Mouse (Mus musculus): ENCODE measurements at regions not wholly inside any gene's neighbourhood (a gene's known extent, or its start where the extent isn't known, plus 50 kb on each side); places are given as distances from the start of the nearest gene placed in this dataset.

DNA sequence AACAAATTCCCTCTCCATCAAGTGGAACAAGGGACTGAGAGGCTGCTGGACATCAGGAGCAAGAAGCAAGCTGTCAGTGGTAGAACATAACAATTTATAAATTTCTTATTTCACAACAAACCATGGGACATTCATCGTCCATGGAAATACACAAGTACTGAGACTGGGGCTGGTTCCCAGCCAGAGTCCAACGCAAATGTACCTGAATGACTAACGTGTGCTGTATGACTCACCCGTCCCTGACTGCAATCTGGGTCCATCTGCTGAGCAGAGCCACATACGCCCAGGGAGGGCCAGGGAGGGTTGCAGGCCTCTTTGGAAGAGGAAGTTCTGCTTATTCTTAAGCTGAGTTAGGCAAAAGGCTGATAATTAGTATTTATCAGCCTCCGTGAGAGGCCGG is 320.1 kb upstream of the Pappa start:
- peak; percentile 37 for DNase-seq (ENCODE audit: low read depth, low spot score)
- WGBS = 22% methylated on average over 7 of the region's 7 CpGs

DNA sequence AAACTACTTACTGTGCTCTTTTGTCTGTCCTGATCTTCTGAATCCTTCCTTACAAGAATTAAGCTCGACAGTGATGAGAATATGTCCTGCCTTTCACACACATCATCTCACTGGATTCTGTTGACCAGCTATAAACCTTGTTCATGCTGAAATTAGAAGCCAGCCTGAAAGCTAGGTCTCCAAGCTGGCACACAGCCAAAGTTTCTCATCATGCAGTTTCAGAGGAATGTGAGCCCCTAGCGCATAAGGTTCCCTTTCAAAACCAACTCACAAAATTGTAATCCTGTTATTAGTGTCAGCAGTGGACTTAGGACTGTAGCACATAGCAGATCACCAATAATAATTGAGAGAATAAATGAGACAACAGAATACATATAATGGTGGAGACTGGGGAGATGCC is 319.0 kb upstream of the Pappa start:
- no peak for DNase-seq (ENCODE audit: low read depth, low spot score)
- 77% methylated on average over 2 of the region's 2 CpGs for WGBS

DNA sequence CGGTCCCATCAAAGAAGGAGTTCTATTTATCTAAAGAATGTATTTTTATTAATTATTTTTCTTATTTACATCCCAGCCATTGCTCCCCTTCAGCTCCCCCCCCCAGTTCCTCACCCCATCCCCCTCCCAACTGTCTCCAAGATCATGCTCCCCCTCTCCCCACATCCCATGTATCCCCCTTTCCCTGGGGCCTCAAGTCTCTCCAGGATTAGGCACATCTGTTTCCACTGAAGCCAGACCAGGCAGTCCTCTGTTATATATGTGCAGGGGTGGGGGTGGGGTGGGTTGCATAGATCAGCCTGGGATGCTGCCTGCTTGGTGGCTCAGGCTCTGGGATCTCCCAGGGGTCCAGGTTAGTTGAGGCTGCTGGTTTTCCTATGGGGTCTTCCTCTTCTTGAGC is 316.8 kb upstream of the Pappa start:
- 94% methylated on average over 1 of the region's 1 CpGs for WGBS

DNA sequence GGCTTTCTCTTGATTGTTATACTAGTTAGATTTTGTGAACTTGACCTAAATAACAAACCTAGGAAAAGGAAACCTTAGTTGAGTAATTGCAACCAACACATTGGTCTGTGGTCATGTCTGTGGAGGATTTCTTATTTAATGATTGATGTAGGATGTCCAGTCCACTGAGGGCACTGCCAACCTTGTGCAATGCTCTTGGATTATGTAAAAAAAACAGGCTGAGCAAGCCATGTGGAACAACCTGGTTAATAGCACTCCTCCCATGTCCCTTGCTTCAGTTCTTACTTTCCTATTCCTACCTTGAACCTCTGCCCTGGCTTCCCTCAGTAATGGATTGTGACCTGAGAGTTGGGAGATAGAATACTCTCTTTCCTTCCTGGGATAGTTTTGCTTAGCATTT is 312.0 kb upstream of the Pappa start:
- DNase-seq (ENCODE audit: low read depth, low spot score) = no peak

More for the DNA sequence above, 316.8 kb upstream of the Pappa start:
- DNase-seq (ENCODE audit: low read depth, low spot score) = no peak

DNA sequence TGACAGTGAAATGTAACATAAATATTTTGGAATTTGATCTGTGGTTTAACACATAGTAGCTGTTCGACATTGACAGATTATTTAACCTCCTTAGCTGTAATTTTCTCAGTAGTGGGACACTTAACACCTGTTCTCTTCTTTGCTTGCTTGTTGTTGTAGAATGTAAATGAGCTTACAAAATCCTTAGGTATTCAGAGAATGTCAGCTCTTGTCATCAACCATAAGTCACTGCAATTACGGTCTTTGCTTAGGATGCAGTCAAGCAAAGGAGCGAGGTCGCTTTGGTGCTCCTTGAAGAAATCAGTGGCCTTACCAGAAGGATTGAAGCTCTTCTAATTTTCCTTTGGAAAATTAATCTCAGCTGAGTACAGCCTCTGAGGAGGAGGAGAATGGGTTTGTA is 311.2 kb upstream of the Pappa start:
- WGBS = 74% methylated on average over 4 of the region's 4 CpGs
- no peak for DNase-seq (ENCODE audit: low read depth, low spot score)

DNA sequence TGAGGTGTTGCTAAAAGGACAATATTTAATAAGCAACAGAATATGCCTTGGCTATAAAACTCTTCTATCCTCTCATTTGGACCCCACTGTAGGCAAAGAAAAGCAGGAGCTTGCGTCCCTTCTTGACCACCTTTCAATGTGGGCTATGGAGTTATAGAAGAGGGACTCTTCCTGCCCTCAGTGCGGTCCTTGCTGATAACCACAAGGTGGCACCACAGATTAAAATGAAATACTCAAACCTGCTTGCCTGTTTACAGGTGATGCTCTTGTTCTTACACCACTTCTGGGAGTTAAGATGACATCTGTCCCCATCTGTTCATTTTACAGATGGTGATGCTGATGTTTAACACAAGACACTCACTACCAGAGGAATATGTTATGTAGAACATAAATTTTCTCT is 291.1 kb upstream of the Pappa start:
- DNase-seq (ENCODE audit: low read depth, low spot score) = no peak
- WGBS = 63% methylated on average over 2 of the region's 2 CpGs

DNA sequence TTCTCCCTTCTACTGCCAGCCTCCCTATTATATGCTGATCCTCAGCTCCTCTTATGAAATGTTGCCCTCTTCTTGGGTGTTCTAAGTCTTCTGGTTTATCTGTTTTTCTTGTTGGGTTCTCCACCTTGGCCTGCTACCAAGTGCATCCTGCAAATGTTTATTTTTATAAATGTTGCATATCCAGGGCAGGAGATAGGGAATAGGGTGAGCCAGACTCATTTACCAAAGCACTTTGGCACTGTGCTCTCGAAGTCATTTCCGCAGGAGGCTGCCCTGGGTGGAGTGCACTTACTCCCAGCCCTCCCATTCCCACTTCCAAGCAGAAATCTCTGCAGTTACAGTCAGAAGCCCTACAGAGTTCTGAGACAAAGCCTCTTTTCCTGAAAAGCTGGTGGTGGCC is 249.5 kb upstream of the Pappa start:
- DNase-seq (ENCODE audit: low read depth, low spot score) = no peak
- WGBS = 56% methylated on average over 2 of the region's 2 CpGs

DNA sequence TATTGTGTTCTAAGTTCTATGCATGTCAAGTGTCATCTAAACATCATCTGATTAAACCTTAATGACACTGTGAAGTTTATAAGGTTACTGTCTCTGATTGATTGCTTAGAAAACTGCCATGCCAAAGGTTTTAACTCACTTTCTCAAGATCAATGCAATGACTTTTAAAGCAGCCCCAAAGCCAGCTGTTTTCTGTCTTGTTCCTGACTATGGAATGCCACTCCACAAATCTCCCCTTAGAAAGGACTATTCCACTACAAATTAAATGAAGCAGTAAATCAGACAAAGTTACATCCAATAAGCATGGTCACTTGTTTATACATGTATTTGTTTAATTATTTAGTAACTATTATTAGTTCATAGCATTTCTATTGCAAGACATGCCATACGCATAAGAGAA is 247.1 kb upstream of the Pappa start:
- WGBS = 63% methylated on average over 1 of the region's 1 CpGs
- DNase-seq (ENCODE audit: low read depth, low spot score) = no peak

DNA sequence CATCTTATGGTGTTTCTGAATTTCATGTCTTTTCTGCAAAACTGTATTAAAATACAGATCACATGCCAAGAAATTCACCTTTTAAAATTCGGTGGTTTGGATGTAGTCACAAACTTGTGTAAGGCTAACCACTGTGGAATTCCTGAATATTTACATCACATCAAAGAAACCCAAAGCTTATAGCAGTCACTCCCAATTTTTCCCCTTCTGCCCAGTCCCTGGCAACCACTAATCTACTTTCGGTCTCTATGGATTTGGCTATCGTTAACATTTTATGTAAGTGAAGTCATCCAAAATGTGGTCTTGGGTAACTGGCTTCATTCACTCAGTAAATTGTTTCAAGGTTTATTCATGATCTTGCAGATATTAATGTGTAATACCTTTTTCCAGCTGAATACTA is 226.0 kb upstream of the Pappa start:
- DNase-seq (ENCODE audit: low read depth, low spot score) = no peak
- whole genome bisulfite sequencing = 88% methylated on average over 3 of the region's 3 CpGs

DNA sequence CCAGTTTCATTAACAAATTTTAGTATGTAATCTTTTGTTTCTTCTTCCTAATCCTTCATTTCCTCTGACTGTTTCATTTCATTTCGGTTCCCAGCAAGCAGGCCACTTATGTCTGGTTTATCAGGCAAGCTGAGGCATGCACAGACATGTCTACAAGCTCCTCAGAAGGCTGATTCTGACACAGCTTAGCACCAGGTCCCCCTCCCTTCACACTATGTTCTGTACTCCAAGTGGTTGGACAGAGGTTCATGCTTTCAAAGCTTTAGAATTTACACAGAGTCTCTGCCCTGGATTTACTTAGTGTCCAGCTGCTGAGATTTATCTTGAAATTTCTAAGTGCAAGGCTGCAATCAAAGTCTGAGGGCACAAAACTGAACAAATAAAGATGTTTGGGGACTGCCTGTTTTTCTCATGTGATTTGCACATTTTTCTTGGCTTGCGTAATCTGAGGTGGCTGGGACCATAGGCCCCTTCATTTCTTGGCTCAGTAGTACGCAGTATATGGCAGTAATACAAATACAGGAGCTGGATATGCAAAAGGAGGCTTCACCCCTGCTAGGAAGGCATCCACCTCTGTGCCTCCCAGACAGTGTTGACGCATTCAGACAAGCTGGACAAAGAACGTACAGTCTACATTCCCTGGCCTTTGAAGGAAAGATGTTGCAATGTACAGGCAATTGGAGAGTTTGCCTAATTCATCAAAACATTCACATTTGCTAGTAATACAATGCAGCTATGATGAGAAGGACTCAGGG is 222.7 kb upstream of the Pappa start:
- 51% methylated on average over 5 of the region's 5 CpGs for WGBS
- no peak for DNase-seq (ENCODE audit: low read depth, low spot score)

DNA sequence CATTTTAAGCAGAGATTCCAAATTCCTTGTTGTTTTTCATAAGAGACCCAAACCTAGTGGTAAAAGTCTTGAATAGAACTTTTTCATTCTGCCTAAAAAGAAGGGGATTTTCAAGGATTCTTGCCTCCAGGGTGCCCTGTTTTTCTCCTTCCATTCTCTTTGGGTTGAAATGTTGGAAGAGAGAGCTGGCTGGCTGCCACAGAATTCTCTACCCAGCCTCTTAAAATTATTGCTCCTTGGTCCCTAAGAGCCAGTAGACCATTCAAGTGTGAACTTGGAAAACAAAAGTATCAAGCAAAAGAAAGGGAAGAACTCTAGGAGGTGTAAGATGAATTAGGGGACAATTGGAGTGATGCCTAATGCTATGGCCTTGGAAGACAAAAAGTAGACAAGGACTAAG is 200.2 kb upstream of the Pappa start:
- no peak for DNase-seq (ENCODE audit: low read depth, low spot score)

DNA sequence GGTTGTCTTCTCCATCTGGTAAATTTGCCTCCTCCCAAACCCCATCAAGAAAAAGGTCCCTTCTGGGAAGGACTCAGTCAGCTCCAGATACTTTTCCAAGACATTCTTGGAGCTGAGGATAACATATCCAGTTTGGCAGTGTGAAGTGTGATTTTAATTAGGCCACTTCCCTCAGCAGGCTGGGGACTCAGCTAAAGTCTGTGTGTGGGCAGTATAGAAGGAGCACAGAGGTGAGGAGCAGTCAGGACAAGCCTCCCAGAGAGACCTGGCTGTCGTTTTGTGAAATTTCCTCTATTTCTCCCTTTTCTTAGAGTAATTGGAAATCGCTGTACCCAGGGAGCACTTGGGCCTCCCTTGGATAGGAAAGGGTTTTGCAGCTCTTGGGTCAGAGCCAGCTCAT is 195.4 kb upstream of the Pappa start:
- 62% methylated on average over 2 of the region's 2 CpGs for WGBS

DNA sequence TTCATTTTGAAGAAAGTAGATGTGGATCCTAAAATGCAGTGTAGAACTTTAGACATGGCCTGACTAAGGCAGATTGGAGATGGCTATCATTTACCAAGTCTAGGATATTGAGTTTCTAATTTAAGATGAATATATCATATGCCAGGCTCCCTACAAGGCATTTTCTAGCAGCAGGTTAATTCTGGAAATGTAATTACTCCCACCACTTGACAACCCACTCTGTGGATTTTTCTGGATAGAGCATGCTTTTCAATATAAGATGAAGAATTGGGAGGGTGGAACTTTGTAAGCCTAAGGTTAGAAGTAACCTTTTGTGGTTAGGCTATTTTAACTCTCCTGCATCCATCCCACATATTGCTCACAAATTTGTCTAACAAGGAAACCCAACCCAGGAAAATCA is 178.4 kb upstream of the Pappa start:
- DNase-seq (ENCODE audit: low read depth, low spot score) = no peak

More for the DNA sequence above, 195.4 kb upstream of the Pappa start:
- no peak for DNase-seq (ENCODE audit: low read depth, low spot score)

DNA sequence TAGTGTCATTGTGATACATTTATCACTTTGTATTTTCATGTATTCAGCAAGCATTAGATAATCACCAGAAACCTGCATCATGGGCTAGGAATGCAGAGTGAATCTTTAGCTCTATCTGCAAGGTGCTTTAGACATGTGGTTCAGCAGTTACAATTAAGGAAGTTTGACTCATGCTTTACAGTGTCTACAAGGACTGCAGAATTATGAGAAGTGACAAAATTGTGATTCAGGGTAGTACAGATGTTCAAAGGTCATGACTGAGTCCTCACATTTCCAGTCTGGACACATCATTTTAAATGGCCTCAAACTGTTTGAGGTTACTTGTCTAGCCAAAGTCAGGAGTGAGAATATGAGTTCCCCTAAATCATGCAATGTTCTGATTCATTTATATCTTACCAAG is 171.3 kb upstream of the Pappa start:
- DNase-seq (ENCODE audit: low read depth, low spot score) = no peak

DNA sequence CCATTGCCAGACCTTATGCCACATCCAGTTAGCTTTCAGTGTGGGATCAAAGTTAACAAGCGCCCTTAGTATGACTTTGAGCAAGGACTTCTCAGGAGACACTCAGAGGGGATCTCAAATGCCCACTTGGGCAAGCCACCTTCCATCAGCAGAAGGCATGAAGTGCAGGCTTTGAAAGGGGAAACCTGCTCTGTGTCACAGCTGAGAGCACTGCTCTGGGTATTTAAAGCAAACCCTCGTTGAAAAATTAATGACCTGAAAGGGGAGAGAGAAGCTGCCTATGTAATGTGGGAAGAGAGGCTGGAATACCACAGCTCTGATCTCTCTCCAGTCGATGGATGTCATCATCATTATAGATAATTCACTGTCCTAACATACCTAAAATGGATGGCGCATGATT is 165.1 kb upstream of the Pappa start:
- no peak for DNase-seq (ENCODE audit: low read depth, low spot score)
- 73% methylated on average over 4 of the region's 4 CpGs for WGBS

DNA sequence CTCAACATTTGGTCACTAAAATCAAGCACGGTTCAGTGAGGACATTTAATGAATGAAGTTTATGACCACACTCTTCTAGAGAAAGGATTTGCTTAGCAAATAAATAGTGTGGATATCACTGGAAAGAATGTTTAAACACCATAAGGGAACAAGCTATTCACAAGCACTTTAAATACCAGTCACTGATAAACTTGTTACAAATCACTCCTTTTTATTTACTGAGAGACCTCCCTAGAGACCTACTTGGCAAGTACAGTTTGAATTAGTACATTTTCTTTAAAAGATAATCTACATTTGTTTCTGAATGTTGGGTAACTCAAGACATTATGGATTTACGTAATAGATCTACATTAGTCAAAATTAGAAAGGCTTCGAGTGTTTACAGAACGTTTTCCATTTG is 162.2 kb upstream of the Pappa start:
- no peak for DNase-seq (ENCODE audit: low read depth, low spot score)
- 29% methylated on average over 4 of the region's 4 CpGs for WGBS
